In the genomic region with DNA sequence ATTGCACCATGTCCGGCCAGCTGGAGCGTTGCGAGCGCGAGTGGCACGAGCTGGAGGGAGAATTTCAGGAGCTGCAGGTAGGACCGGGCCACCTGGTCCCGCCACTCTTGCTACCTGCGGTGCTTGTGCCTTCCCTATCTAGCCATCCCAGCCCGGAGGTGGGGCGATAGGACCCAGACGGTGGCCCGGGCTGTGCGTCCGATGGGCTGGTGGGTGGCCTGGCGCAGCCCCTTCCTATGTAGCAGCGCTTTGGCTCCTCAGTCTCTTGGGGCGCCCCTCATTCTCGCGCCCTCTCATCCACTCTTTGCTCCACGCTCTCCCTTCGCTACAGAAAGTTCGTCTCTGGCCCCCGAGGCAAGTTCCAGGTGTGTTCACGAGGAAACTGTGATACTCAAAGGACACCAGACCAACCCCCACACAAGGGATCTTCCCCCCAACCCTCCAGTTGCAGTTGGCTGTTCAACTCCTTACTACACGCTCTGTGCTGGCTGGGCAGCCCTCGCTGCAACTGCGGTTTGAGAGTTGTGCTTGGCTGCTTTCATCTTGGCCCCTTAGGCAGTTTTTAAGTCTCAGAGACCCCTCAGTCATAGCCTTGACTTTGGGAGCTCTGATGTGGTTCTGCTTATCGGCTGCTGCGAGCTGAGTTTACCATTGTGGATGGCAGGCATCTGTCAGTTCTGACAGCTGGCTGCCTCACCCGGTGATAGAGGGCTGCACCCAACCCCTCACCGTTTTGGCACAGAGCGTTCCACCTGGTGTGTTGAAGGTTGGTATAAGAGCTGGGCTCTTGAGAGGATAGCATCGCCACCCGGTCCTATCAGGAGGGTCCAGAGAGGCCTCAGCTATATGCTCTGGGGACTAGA, we compare ENCODE assay signal across 8 mouse cellular contexts. TPM values are rescaled to one million over a fixed set of nuclear protein-coding genes. Genes with fewer than 3 reads are reported as not detected.
DNase-seq lines count a peak whose midpoint lies in the region; ATAC-seq and TF ChIP-seq lines count a peak whose summit lies in the region.

No protein-coding gene starts in this region.

- H3K27ac ChIP-seq in cerebellum, adult 2 months (ENCODE audit: insufficient read depth, low read length): peak overlapping the region; percentile 92
- peak overlapping the region; percentile 68 for H3K27ac ChIP-seq in neural tube, embryonic 11.5 days (ENCODE audit: low read depth, low read length)
- H3K27ac ChIP-seq in heart, postnatal 0 days (ENCODE audit: low read depth): peak overlapping the region; percentile 76
- H3K27ac ChIP-seq in liver, embryonic 16.5 days (ENCODE audit: low read length): peak overlapping the region; percentile 92
- H3K27ac ChIP-seq in stomach, embryonic 16.5 days (ENCODE audit: low read length): peak overlapping the region; percentile 69; the same call in 1 of the 2 replicates

- 1% methylated on average over 35 of the region's 35 CpGs for WGBS in cerebellum, adult 2 months
- WGBS in neural tube, embryonic 11.5 days: 5% methylated on average over 35 of the region's 35 CpGs
- WGBS in heart, postnatal 0 days: 1% methylated on average over 31 of the region's 35 CpGs
- WGBS in liver, embryonic 16.5 days (ENCODE audit: insufficient replicate concordance): under 1% methylated on average over 35 of the region's 35 CpGs
- 3% methylated on average over 35 of the region's 35 CpGs for WGBS in stomach, embryonic 16.5 days

- peaks cover 10% of the 10 kb centered on the region; the same call in 1 of the 2 replicates for H3K4me1 ChIP-seq in cerebellum, adult 2 months (ENCODE audit: control insufficient read depth, insufficient read depth, low read length)
- H3K4me1 ChIP-seq in neural tube, embryonic 11.5 days (ENCODE audit: control insufficient read depth, insufficient read depth, low read length): peaks cover 11% of the 10 kb centered on the region; the same call in 1 of the 2 replicates
- H3K4me1 ChIP-seq in heart, postnatal 0 days (ENCODE audit: control insufficient read depth, insufficient read depth): peaks cover 13% of the 10 kb centered on the region; the same call in 1 of the 2 replicates
- H3K4me1 ChIP-seq in liver, embryonic 16.5 days (ENCODE audit: control insufficient read depth, low read depth, low read length): peaks cover 36% of the 10 kb centered on the region
- peaks cover 21% of the 10 kb centered on the region for H3K4me1 ChIP-seq in stomach, embryonic 16.5 days (ENCODE audit: control insufficient read depth, insufficient read depth, low read length)

- H3K9ac ChIP-seq in neural tube, embryonic 11.5 days (ENCODE audit: low read length): peak overlapping the region; percentile 66
- peak overlapping the region; percentile 54 for H3K9ac ChIP-seq in heart, postnatal 0 days (replicated peaks; ENCODE audit: low read depth, low read length)
- H3K9ac ChIP-seq in liver, embryonic 16.5 days (ENCODE audit: low read depth, low read length): peak overlapping the region; percentile 91
- H3K9ac ChIP-seq in stomach, embryonic 16.5 days (ENCODE audit: low read length): peak overlapping the region; percentile 80

- peak overlapping the region; percentile 87 for H3K4me3 ChIP-seq in cerebellum, adult 2 months (replicated peaks; ENCODE audit: insufficient read depth, low read depth, low read length)
- peak overlapping the region; percentile 72 for H3K4me3 ChIP-seq in neural tube, embryonic 11.5 days (ENCODE audit: low read depth, low read length)
- peak overlapping the region; percentile 57 for H3K4me3 ChIP-seq in heart, postnatal 0 days (ENCODE audit: low read depth, low read length)
- peak overlapping the region; percentile 92 for H3K4me3 ChIP-seq in liver, embryonic 16.5 days (ENCODE audit: low read depth, low read length)
- H3K4me3 ChIP-seq in stomach, embryonic 16.5 days (replicated peaks; ENCODE audit: low read length): peak overlapping the region; percentile 69

- peak overlapping the region; percentile 100 for H3K4me2 ChIP-seq in neural tube, embryonic 11.5 days (ENCODE audit: low read depth)
- H3K4me2 ChIP-seq in heart, postnatal 0 days (ENCODE audit: low read depth, low read length): peak overlapping the region; percentile 82
- peak overlapping the region; percentile 89 for H3K4me2 ChIP-seq in liver, embryonic 16.5 days (ENCODE audit: low read depth, low read length)
- peak overlapping the region; percentile 84 for H3K4me2 ChIP-seq in stomach, embryonic 16.5 days (ENCODE audit: low read depth, low read length)

- no peaks in the 10 kb centered on the region for H3K9me3 ChIP-seq in neural tube, embryonic 11.5 days (ENCODE audit: control insufficient read depth, low read length)
- peaks cover 5% of the 10 kb centered on the region; the same call in 1 of the 2 replicates for H3K9me3 ChIP-seq in heart, postnatal 0 days (replicated peaks; ENCODE audit: control insufficient read depth, low read length)
- peaks cover 4% of the 10 kb centered on the region; the same call in 1 of the 2 replicates for H3K9me3 ChIP-seq in liver, embryonic 16.5 days (replicated peaks; ENCODE audit: control insufficient read depth, low read length)
- H3K9me3 ChIP-seq in stomach, embryonic 16.5 days (replicated peaks; ENCODE audit: control insufficient read depth, low read length): no peaks in the 10 kb centered on the region

- peak; percentile 26 to 49 for DNase-seq in cerebellum, adult 2 months
- DNase-seq in cerebellum, adult 9-11 months: no peak
- no peak for DNase-seq in neural tube, embryonic 11.5 days (ENCODE audit: low spot score)
- DNase-seq in neural tube, embryonic 10.5 days (ENCODE audit: extremely low spot score, low spot score): no peak
- DNase-seq in heart, postnatal 0 days (ENCODE audit: low spot score): peak; percentile 32
- no peak for DNase-seq in adrenal gland, postnatal 36 days

- peak; percentile 76 for ATAC-seq in neural tube, embryonic 11.5 days (ENCODE audit: insufficient read depth, low FRiP score, low TSS enrichment)
- ATAC-seq in heart, postnatal 0 days (ENCODE audit: insufficient read depth, low read depth): peak; percentile 66
- peak; percentile 71 for ATAC-seq in liver, embryonic 16.5 days (ENCODE audit: low read depth)
- peak; percentile 83 for ATAC-seq in stomach, embryonic 16.5 days (ENCODE audit: insufficient read depth, low FRiP score)

- TF ChIP-seq CTCF in cerebellum, adult 2 months (IDR thresholded peaks at IDR 0.05; ENCODE audit: borderline replicate concordance, insufficient read depth, low read depth, low read length): no peak
- no peak for TF ChIP-seq CTCF in heart, postnatal 0 days (IDR thresholded peaks at IDR 0.05; ENCODE audit: low read depth)

- TF ChIP-seq EP300 in heart, postnatal 0 days (IDR thresholded peaks at IDR 0.05; ENCODE audit: low read depth): no peak

- TF ChIP-seq POLR2A in cerebellum, adult 2 months (IDR thresholded peaks at IDR 0.05; ENCODE audit: borderline replicate concordance, insufficient read depth, low read length): no peak

- no peaks in the 10 kb centered on the region for H3K27me3 ChIP-seq in cerebellum, adult 2 months (ENCODE audit: control insufficient read depth, insufficient read depth, low read length)
- H3K27me3 ChIP-seq in neural tube, embryonic 11.5 days (ENCODE audit: control insufficient read depth, insufficient read depth, low read length): no peaks in the 10 kb centered on the region
- H3K27me3 ChIP-seq in heart, postnatal 0 days (ENCODE audit: control insufficient read depth, insufficient read depth, low read length): no peaks in the 10 kb centered on the region
- no peaks in the 10 kb centered on the region for H3K27me3 ChIP-seq in liver, embryonic 16.5 days (ENCODE audit: control insufficient read depth, insufficient read depth, low read depth, low read length)
- H3K27me3 ChIP-seq in stomach, embryonic 16.5 days (ENCODE audit: control insufficient read depth, insufficient read depth, low read length): no peaks in the 10 kb centered on the region

- no peaks in the 10 kb centered on the region for H3K36me3 ChIP-seq in neural tube, embryonic 11.5 days (ENCODE audit: control insufficient read depth, insufficient read depth, low read length)
- no peaks in the 10 kb centered on the region for H3K36me3 ChIP-seq in heart, postnatal 0 days (replicated peaks; ENCODE audit: control insufficient read depth, insufficient read depth, low read length)
- H3K36me3 ChIP-seq in liver, embryonic 16.5 days (ENCODE audit: control insufficient read depth, insufficient read depth): peaks cover 10% of the 10 kb centered on the region
- no peaks in the 10 kb centered on the region for H3K36me3 ChIP-seq in stomach, embryonic 16.5 days (ENCODE audit: control insufficient read depth, insufficient read depth, low read length)

RNA-seq across cellular contexts. Expression of a gene that starts 8.4 kb away (rescaled TPM):
- polyA plus RNA-seq in cerebellum, adult 2 months (2012; rRNA removed): 21.8 and 25.3 TPM in 2 replicates
- 9.0 and 9.9 TPM in 2 replicates for polyA plus RNA-seq in neural tube, embryonic 11.5 days (2014; fragmentation: Nextera tagmentation; extraction: Ambion mirVana)
- total RNA-seq in heart, postnatal 0 days (2014; rRNA removed; ENCODE audit: low replicate concordance): 6.5 and 8.7 TPM in 2 replicates
- polyA plus RNA-seq in heart, postnatal 0 days (2015; fragmentation: Nextera tagmentation; extraction: Ambion mirVana): 10.7 and 11.1 TPM in 2 replicates
- 25.1 and 26.1 TPM in 2 replicates for polyA plus RNA-seq in liver, embryonic 16.5 days (2015; fragmentation: Nextera tagmentation; extraction: Ambion mirVana)
- 13.7 and 15.3 TPM in 2 replicates for polyA plus RNA-seq in stomach, embryonic 16.5 days (2015; fragmentation: Nextera tagmentation; extraction: Ambion mirVana)
- total RNA-seq in adrenal gland, postnatal 36 days (2021): 10 to 100 TPM; 27.0 to 48.7 TPM

RNA-seq across cellular contexts. Expression of a gene that starts 29.8 kb away (rescaled TPM):
- polyA plus RNA-seq in cerebellum, adult 2 months (2012; rRNA removed): 0.23 and 0.73 TPM in 2 replicates
- polyA plus RNA-seq in neural tube, embryonic 11.5 days (2014; fragmentation: Nextera tagmentation; extraction: Ambion mirVana): not detected in 2 replicates
- total RNA-seq in heart, postnatal 0 days (2014; rRNA removed; ENCODE audit: low replicate concordance): not detected in 2 replicates
- polyA plus RNA-seq in heart, postnatal 0 days (2015; fragmentation: Nextera tagmentation; extraction: Ambion mirVana): 0.36 TPM in 1 of 2 replicates, not detected in the other
- not detected in 2 replicates for polyA plus RNA-seq in liver, embryonic 16.5 days (2015; fragmentation: Nextera tagmentation; extraction: Ambion mirVana)
- 1.0 TPM in 1 of 2 replicates, not detected in the other for polyA plus RNA-seq in stomach, embryonic 16.5 days (2015; fragmentation: Nextera tagmentation; extraction: Ambion mirVana)
- not detected for total RNA-seq in adrenal gland, postnatal 36 days (2021)

RNA-seq across cellular contexts. Expression of a gene that starts 55.8 kb away (rescaled TPM):
- 27.0 and 32.3 TPM in 2 replicates for polyA plus RNA-seq in cerebellum, adult 2 months (2012; rRNA removed)
- 1.6 and 2.6 TPM in 2 replicates for polyA plus RNA-seq in neural tube, embryonic 11.5 days (2014; fragmentation: Nextera tagmentation; extraction: Ambion mirVana)
- total RNA-seq in heart, postnatal 0 days (2014; rRNA removed; ENCODE audit: low replicate concordance): 1.4 and 2.1 TPM in 2 replicates
- 0.71 and 1.1 TPM in 2 replicates for polyA plus RNA-seq in heart, postnatal 0 days (2015; fragmentation: Nextera tagmentation; extraction: Ambion mirVana)
- 1.7 and 2.3 TPM in 2 replicates for polyA plus RNA-seq in liver, embryonic 16.5 days (2015; fragmentation: Nextera tagmentation; extraction: Ambion mirVana)
- polyA plus RNA-seq in stomach, embryonic 16.5 days (2015; fragmentation: Nextera tagmentation; extraction: Ambion mirVana): 2.6 and 3.7 TPM in 2 replicates
- total RNA-seq in adrenal gland, postnatal 36 days (2021): 1 to 10 TPM; 1.2 to 1.4 TPM

Comparison
In these comparisons a context has a peak if more than half of its experiments do, and no peak if none do; other contexts are left out.
1. DNase-seq: peak in cerebellum, adult 2 months (2 of 2) and heart, postnatal 0 days (single experiment); none in cerebellum, adult 9-11 months (single experiment), neural tube, embryonic 11.5 days (single experiment), neural tube, embryonic 10.5 days (single experiment) and adrenal gland, postnatal 36 days (0 of 2).
2. Peak in every context shown above with its lines, with median percentiles within 50 percentile points of each other: H3K27ac ChIP-seq, H3K4me3 ChIP-seq, ATAC-seq, H3K4me2 ChIP-seq and H3K9ac ChIP-seq.